Mouse (Mus musculus) ES-E14 (cell line): ENCODE data around the gene Lsm8.

ENCODE experiments used
- MAFK ChIP-seq: IDR thresholded peaks from 2 replicates; pipeline ENCODE4 v1.6.1; 2014; ENCODE audit warnings: mild to moderate bottlenecking, low read depth, low read length, inconsistent platforms; ENCODE audit not compliant: insufficient read depth
- ZNF384 ChIP-seq: IDR thresholded peaks from 2 replicates; pipeline ENCODE4 v1.6.1; 2012; ENCODE audit warnings: low read depth, low read length, inconsistent platforms

DNA sequence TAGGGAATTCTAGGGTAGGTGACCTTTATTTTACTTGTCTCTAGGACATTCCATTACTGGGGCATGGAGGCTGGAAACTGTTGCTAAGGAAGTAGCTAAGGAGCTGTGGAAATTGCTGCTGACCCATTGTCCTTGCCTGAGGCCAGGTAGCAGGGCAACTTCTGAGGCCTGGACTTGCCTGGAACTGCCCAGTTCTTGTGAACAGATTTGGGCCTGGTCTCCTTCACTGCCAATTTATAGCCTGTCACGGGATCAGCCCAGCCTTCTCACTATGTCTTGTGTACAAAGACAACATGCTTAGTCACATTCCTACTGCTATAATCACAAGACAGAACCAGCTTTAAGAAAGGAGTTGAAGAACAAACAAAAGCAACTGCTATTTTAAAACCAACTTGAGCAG, 25.6 kb upstream of the Lsm8 start:
- TF ChIP-seq MAFK (no peak), ZNF384 (no peak)
